Mouse (Mus musculus): Measurements from ENCODE around the gene Fam83d. TPM values are rescaled to one million over a fixed set of nuclear protein-coding genes. Genes with fewer than 3 reads are reported as not detected.

The Fam83d gene
- polyA plus RNA-seq, 1 experiment from 2014 or later, result 47.5 TPM

DNA sequence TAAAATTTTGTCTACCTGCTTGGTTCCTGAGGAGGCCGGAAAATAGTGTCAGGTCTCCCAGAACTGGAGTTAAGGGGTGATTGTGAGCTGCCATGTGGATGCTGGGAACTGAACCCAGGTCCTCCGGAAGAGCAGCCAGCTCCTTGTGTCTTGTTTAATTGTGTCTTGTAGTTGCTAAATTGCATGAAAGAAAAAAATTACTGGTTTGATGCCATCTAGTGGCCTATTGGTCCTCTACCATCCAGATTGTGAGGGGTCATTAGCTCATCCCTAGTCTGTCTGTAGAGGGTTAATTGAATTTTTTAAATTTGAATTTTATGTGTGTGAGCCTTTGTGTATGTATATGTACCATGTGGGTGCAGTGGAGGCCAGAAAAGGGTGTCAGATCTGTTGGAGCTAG lies 60.2 kb downstream of the Fam83d start:
- no peak overlapping the region for H3K4me2 ChIP-seq
- H3K9me3 ChIP-seq, result no peaks in the 10 kb centered on the region
- H3K9ac ChIP-seq, result no peak overlapping the region
- H3K27ac ChIP-seq, result no peak overlapping the region
- no peaks in the 10 kb centered on the region for H3K27me3 ChIP-seq
- 93% methylated on average over 2 of the region's 2 CpGs for WGBS
- no peak overlapping the region for H3K4me3 ChIP-seq
- H3K36me3 ChIP-seq, result peaks cover 71% of the 10 kb centered on the region
- 0 out of 2 replicates have a peak, but pooled peaks cover under 1% of the 10 kb centered on the region for H3K4me1 ChIP-seq
- no peak for ATAC-seq (ENCODE audit: insufficient number of reproducible peaks, insufficient read depth, low FRiP score, low TSS enrichment, low read depth)

DNA sequence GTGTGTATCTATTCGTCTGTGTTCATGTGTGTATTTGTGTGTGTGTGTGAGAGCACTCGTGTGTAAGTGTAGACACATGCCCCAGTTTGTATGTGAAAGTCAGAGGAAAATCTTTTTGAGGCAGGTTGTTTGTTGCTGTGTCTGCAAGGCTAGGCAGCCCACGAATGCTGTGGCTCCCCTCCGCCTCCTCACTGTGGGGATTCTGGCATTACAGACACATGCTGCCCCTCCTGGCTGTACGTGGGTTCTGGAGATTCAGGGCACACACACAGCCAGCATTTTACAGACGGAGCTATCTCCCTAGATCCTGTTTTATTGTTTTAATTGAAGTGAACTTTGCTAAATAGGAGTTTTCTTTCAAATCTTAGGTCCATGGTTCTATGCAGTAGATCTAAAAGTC lies 61.9 kb downstream of the Fam83d start:
- H3K36me3 ChIP-seq, result peaks cover 83% of the 10 kb centered on the region
- WGBS, result 78% methylated on average over 6 of the region's 6 CpGs

DNA sequence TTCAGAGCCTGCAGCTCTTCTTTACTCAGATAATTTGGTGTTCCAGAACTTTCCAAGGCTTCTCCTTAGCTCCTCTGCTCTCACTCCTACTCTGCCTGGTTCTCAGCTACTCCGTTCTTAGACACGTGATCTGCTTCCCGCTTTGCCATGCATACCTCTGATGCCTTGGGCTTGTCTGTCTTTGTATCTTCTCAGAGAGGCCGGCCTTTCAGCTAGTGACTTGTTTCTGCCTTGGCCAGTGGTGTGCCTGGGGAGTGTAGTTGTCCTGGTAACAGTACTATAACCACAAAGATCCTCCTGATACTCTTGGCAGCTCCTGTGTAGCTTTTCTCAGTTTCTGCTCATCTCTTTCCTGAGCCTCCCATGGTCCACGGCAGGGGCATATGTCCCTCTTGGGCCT lies 65.3 kb downstream of the Fam83d start:
- WGBS, result 75% methylated on average over 5 of the region's 5 CpGs
- peaks cover 85% of the 10 kb centered on the region for H3K36me3 ChIP-seq
- H3K9ac ChIP-seq, result no peak overlapping the region
- no peak overlapping the region for H3K4me2 ChIP-seq
- H3K27ac ChIP-seq, result no peak overlapping the region
- ATAC-seq (ENCODE audit: insufficient number of reproducible peaks, insufficient read depth, low FRiP score, low TSS enrichment, low read depth), result no peak
- no peak overlapping the region for H3K4me3 ChIP-seq
- peaks cover 8% of the 10 kb centered on the region for H3K4me1 ChIP-seq
- no peaks in the 10 kb centered on the region for H3K27me3 ChIP-seq
- H3K9me3 ChIP-seq, result no peaks in the 10 kb centered on the region

More for the DNA sequence above, 61.9 kb downstream of the Fam83d start:
- H3K4me3 ChIP-seq, result no peak overlapping the region
- peaks cover 8% of the 10 kb centered on the region for H3K4me1 ChIP-seq
- no peaks in the 10 kb centered on the region for H3K9me3 ChIP-seq
- no peaks in the 10 kb centered on the region for H3K27me3 ChIP-seq
- no peak overlapping the region for H3K27ac ChIP-seq
- no peak overlapping the region for H3K9ac ChIP-seq
- ATAC-seq (ENCODE audit: insufficient number of reproducible peaks, insufficient read depth, low FRiP score, low TSS enrichment, low read depth), result no peak
- no peak overlapping the region for H3K4me2 ChIP-seq

DNA sequence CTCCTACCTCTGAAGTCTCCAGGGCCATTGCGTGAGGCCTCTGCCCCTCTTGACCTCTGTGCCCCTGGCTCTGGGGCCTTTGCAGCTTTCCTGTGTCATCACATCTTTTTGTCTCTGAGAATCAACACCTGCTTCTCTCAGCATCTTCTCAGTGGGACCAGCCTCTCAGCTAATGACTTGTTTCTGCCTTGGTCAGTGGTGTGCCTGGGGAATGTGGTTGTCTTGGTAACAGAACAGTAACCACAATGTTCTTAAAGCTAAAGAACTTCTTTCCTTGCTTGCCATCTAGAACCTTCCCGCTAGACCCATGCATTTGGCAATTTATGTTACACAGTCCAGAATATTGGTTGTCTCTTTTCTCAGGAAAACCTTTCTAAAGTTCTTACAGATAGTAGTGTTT lies 65.8 kb downstream of the Fam83d start:
- Histone ChIP-seq H3K27me3 (no peaks in the 10 kb centered on the region), H3K9me3 (no peaks in the 10 kb centered on the region), H3K4me1 (peaks cover 8% of the 10 kb centered on the region), H3K4me3 (no peak overlapping the region), H3K4me2 (no peak overlapping the region), H3K9ac (no peak overlapping the region), H3K27ac (0 out of 2 replicates have a peak overlapping the region, but pooled peaks have one; percentile 11), H3K36me3 (peaks cover 80% of the 10 kb centered on the region)
- no peak for ATAC-seq (ENCODE audit: insufficient number of reproducible peaks, insufficient read depth, low FRiP score, low TSS enrichment, low read depth)
- WGBS, result 74% methylated on average over 2 of the region's 2 CpGs

Small RNAs within 50 kb of the gene (microRNA-seq; reads per million reads assigned to microRNA genes)
- gene Gm26141, result not detected

Other genes with a start within 250 kb of the Fam83d start
- not detected in 2 replicates for gene Slc32a1, start 157.3 kb upstream of the Fam83d start, polyA plus RNA-seq (2015; fragmentation: Nextera tagmentation; extraction: Ambion mirVana)
- gene Actr5, start 143.2 kb upstream of the Fam83d start, polyA plus RNA-seq (2015; fragmentation: Nextera tagmentation; extraction: Ambion mirVana), result 13.1 and 13.5 TPM in 2 replicates
- 3.2 and 3.6 TPM in 2 replicates for gene Ppp1r16b, start 102.7 kb upstream of the Fam83d start, polyA plus RNA-seq (2015; fragmentation: Nextera tagmentation; extraction: Ambion mirVana)
- 15.1 and 16.5 TPM in 2 replicates for gene Dhx35, start 26.7 kb downstream of the Fam83d start, polyA plus RNA-seq (2015; fragmentation: Nextera tagmentation; extraction: Ambion mirVana)

All from embryonic facial prominence, embryonic 13.5 days (tissue).